Mouse (Mus musculus) adrenal gland, adult (tissue): ENCODE measurements around the gene Rtn4rl1.
A peak's percentile ranks its signal among the peaks of the same experiment; 100 is the strongest.

ENCODE experiments used
- DNase-seq, 2 experiments: peaks; one replicate each; pipeline ENCODE4 v3.0.0; 2022 to 2023; ENCODE audit warnings: low spot score in 1 of 2; ENCODE audit not compliant: inconsistent age in 2 of 2

Gene Rtn4rl1

GRCm38 (mm10) chr11:75184573-75184972, 9.0 kb upstream of the Rtn4rl1 start:
- peak in 1 of 2 experiments; percentile 8 for DNase-seq

- no peak for DNase-seq
Measured at GRCm38 (mm10) chr11:75184986-75185385, 8.6 kb upstream of the Rtn4rl1 start.

- DNase-seq, result peak in 1 of 2 experiments; percentile 75
Measured at GRCm38 (mm10) chr11:75189713-75190370, 3.7 kb upstream of the Rtn4rl1 start.

- peak; percentile 91 to 95 for DNase-seq
Measured at GRCm38 (mm10) chr11:75190371-75190724, 3.2 kb upstream of the Rtn4rl1 start.

GRCm38 (mm10) chr11:75190905-75191441, 2.6 kb upstream of the Rtn4rl1 start, which contains the start of gene Dph1:
Gene Dph1, minus strand, starts transcription at chr11:75191241.
- peak in 1 of 2 experiments; percentile 52 for DNase-seq

- DNase-seq, result no peak
Measured at GRCm38 (mm10) chr11:75191841-75192240, 1.7 kb upstream of the Rtn4rl1 start.

GRCm38 (mm10) chr11:75192336-75193214, 1.0 kb upstream of the Rtn4rl1 start:
- DNase-seq, result peak; percentile 91 to 95

GRCm38 (mm10) chr11:75194121-75194849, 702 bp downstream of the Rtn4rl1 start:
- DNase-seq, result peak in 1 of 2 experiments; percentile 60

- DNase-seq, result peak; percentile 72 to 84
Measured at GRCm38 (mm10) chr11:75194850-75195461, 1.4 kb downstream of the Rtn4rl1 start.

GRCm38 (mm10) chr11:75196131-75196530, 2.5 kb downstream of the Rtn4rl1 start:
- no peak for DNase-seq

GRCm38 (mm10) chr11:75197956-75198355, 4.4 kb downstream of the Rtn4rl1 start:
- no peak for DNase-seq

GRCm38 (mm10) chr11:75198792-75199191, 5.2 kb downstream of the Rtn4rl1 start:
- no peak for DNase-seq

GRCm38 (mm10) chr11:75199951-75200350, 6.4 kb downstream of the Rtn4rl1 start:
- peak; percentile 69 to 87 for DNase-seq

GRCm38 (mm10) chr11:75200935-75201334, 7.4 kb downstream of the Rtn4rl1 start:
- DNase-seq, result no peak

GRCm38 (mm10) chr11:75201721-75202120, 8.1 kb downstream of the Rtn4rl1 start:
- no peak for DNase-seq

- DNase-seq, result no peak
Measured at GRCm38 (mm10) chr11:75203926-75204325, 10.3 kb downstream of the Rtn4rl1 start.

GRCm38 (mm10) chr11:75204472-75204871, 10.9 kb downstream of the Rtn4rl1 start:
- no peak for DNase-seq

GRCm38 (mm10) chr11:75206347-75206746, 12.8 kb downstream of the Rtn4rl1 start:
- no peak for DNase-seq

- no peak for DNase-seq
Measured at GRCm38 (mm10) chr11:75209363-75209762, 15.8 kb downstream of the Rtn4rl1 start.

GRCm38 (mm10) chr11:75210093-75210492, 16.5 kb downstream of the Rtn4rl1 start:
- no peak for DNase-seq

GRCm38 (mm10) chr11:75210755-75211154, 17.2 kb downstream of the Rtn4rl1 start:
- no peak for DNase-seq
